Mouse (Mus musculus) heart, postnatal 0 days (tissue): ENCODE data around the gene Prdm5.

Experiments
- CTCF ChIP-seq: IDR thresholded peaks from 2 replicates; pipeline ENCODE4 v1.5.1; 2016; ENCODE audit warnings: antibody characterized with exemption, control low read depth, low read depth
- EP300 ChIP-seq: IDR thresholded peaks from 2 replicates; pipeline ENCODE4 v1.6.1; 2016; ENCODE audit warnings: antibody characterized with exemption, low read depth

- TF ChIP-seq CTCF (no peak), EP300 (no peak)
Measured at GRCm38 (mm10) chr6:65921703-65922102, 142.9 kb downstream of the Prdm5 start.
